Mouse (Mus musculus) intestine, postnatal 0 days (tissue): Measurements from ENCODE around the gene Defb3. TPM values are rescaled to one million over a fixed set of nuclear protein-coding genes. Genes with fewer than 3 reads are reported as not detected.
"Not testable (repeated sequence)": the region's sequence is repeated elsewhere in the genome, so short reads cannot be mapped to it uniquely, and the experiment has no call there.

Experiments
- ATAC-seq: fragments of 200-750 bp; cut with Nextera tagmentation; 2 replicates; pipeline ENCODE4 v1.8.0; 2017; ENCODE audit warnings: mild to moderate bottlenecking, moderate TSS enrichment, moderate library complexity
- H3K27ac ChIP-seq: fragments of 300-500 bp; sonication (generic); 2 replicates; pipeline ENCODE4 v1.5.1; 2014; ENCODE audit warnings: mild to moderate bottlenecking, low read depth, low read length, moderate library complexity
- H3K27me3 ChIP-seq: fragments of 300-500 bp; sonication (generic); replicated peaks from 2 replicates; pipeline ENCODE4 v1.6.1; 2014; ENCODE audit warnings: low read length, mixed read lengths; ENCODE audit not compliant: control insufficient read depth, insufficient read depth
- H3K36me3 ChIP-seq: fragments of 300-500 bp; sonication (generic); 2 replicates; pipeline ENCODE4 v1.6.1; 2014; ENCODE audit warnings: mild to moderate bottlenecking, moderate library complexity; ENCODE audit not compliant: control insufficient read depth, insufficient read depth
- H3K4me1 ChIP-seq: fragments of 300-500 bp; sonication (generic); replicated peaks from 2 replicates; pipeline ENCODE4 v1.6.1; 2014; ENCODE audit warnings: antibody characterized with exemption, low read length, mixed read lengths; ENCODE audit not compliant: control insufficient read depth, insufficient read depth
- H3K4me2 ChIP-seq: fragments of 300-500 bp; sonication (generic); replicated peaks from 2 replicates; pipeline ENCODE4 v1.6.1; 2014; ENCODE audit warnings: low read depth, mild to moderate bottlenecking, moderate library complexity
- H3K4me3 ChIP-seq: fragments of 300-500 bp; sonication (generic); 2 replicates; pipeline ENCODE4 v1.5.1; 2014; ENCODE audit warnings: low read depth, low read length
- H3K9ac ChIP-seq: fragments of 300-500 bp; sonication (generic); 2 replicates; pipeline ENCODE4 v1.6.1; 2014; ENCODE audit warnings: mild to moderate bottlenecking, low read depth, low read length
- H3K9me3 ChIP-seq: fragments of 300-500 bp; sonication (generic); 2 replicates; pipeline ENCODE4 v1.6.1; 2016; ENCODE audit warnings: mixed run types; ENCODE audit not compliant: control insufficient read depth
- CTCF ChIP-seq: sonication (generic); IDR thresholded peaks from 2 replicates; pipeline ENCODE4 v1.5.1; 2016; ENCODE audit warnings: low read depth, mild to moderate bottlenecking, control low read depth, antibody characterized with exemption, moderate library complexity
- WGBS: fragments of 180-500 bp; shearing (Covaris S2); extraction: QIAGEN DNeasy Blood & Tissue Kit; methylation state at CpG from one replicate; pipeline ENCODE4 v1.1.7; 2014; 5-methylcytosine and 5-hydroxymethylcytosine counted together
- polyA plus RNA-seq: library from polyadenylated mRNA; unstranded; fragments of >200 nt; fragmentation: Nextera tagmentation; extraction: Ambion mirVana; gene quantifications from 2 replicates; pipeline ENCODE4 v1.2.1, GENCODE M21; 2015

The Defb3 gene
- not detected in 2 replicates for polyA plus RNA-seq

GRCm38 (mm10) chr8:19293060-19293459, at the start of gene Defb3:
Gene Defb3, plus strand, starts transcription at chr8:19293360.
- H3K4me1 ChIP-seq, H3K36me3 ChIP-seq, H3K27me3 ChIP-seq, H3K9me3 ChIP-seq, H3K27ac ChIP-seq, H3K4me2 ChIP-seq, ATAC-seq, H3K4me3 ChIP-seq, H3K9ac ChIP-seq: not testable (repeated sequence)
- 34% methylated on average over 2 of the region's 2 CpGs for WGBS

GRCm38 (mm10) chr8:19247280-19247679, 45.9 kb upstream of the Defb3 start, which contains the start of gene Defb5:
Gene Defb5, plus strand, starts transcription at chr8:19247580.
- H3K4me3 ChIP-seq: no peak within 1 kb of the TSS
- H3K4me1 ChIP-seq: no peaks in the 10 kb centered on the region
- no peaks in the 10 kb centered on the region for H3K36me3 ChIP-seq
- H3K27me3 ChIP-seq: no peaks in the 10 kb centered on the region
- 88% methylated on average over 5 of the region's 5 CpGs for WGBS
- no peak within 1 kb of the TSS for H3K9ac ChIP-seq
- no peaks in the 10 kb centered on the region for H3K9me3 ChIP-seq
- H3K4me2 ChIP-seq: no peak within 1 kb of the TSS
- H3K27ac ChIP-seq: no peak within 1 kb of the TSS
- ATAC-seq: no peak
- TF ChIP-seq CTCF: no peak

GRCm38 (mm10) chr8:19258136-19258535, 35.0 kb upstream of the Defb3 start:
- Histone ChIP-seq H3K27ac (no peak overlapping the region), H3K9me3 (no peaks in the 10 kb centered on the region), H3K36me3 (no peaks in the 10 kb centered on the region), H3K4me1 (no peaks in the 10 kb centered on the region), H3K4me3 (no peak overlapping the region), H3K27me3 (no peaks in the 10 kb centered on the region), H3K4me2 (no peak overlapping the region), H3K9ac (no peak overlapping the region)
- ATAC-seq: no peak
- TF ChIP-seq CTCF: 0 out of 2 replicates have a peak, but pooled peaks have one; percentile 12

GRCm38 (mm10) chr8:19259667-19260066, 33.5 kb upstream of the Defb3 start:
- Histone ChIP-seq H3K4me1 (no peaks in the 10 kb centered on the region), H3K36me3 (no peaks in the 10 kb centered on the region), H3K4me3 (no peak overlapping the region), H3K27me3 (no peaks in the 10 kb centered on the region), H3K4me2 (no peak overlapping the region), H3K9me3 (no peaks in the 10 kb centered on the region), H3K9ac (no peak overlapping the region), H3K27ac (no peak overlapping the region)
- ATAC-seq: no peak
- TF ChIP-seq CTCF: no peak
- WGBS: 46% methylated on average over 3 of the region's 3 CpGs

GRCm38 (mm10) chr8:19298361-19298760, 5.2 kb downstream of the Defb3 start:
- ATAC-seq, H3K4me2 ChIP-seq, H3K4me1 ChIP-seq, H3K9me3 ChIP-seq, H3K4me3 ChIP-seq, H3K27ac ChIP-seq, H3K9ac ChIP-seq, H3K36me3 ChIP-seq, H3K27me3 ChIP-seq: not testable (repeated sequence)
- WGBS: 65% methylated on average over 3 of the region's 3 CpGs

- Histone ChIP-seq H3K4me3 (no peak overlapping the region), H3K9ac (no peak overlapping the region)
- WGBS: 6% methylated on average over 3 of the region's 3 CpGs
These were observed 38.7 kb downstream of the Defb3 start for GRCm38 (mm10) chr8:19331836-19332235.

More at GRCm38 (mm10) chr8:19331836-19332235, 38.7 kb downstream of the Defb3 start:
- no peak overlapping the region for H3K4me2 ChIP-seq
- peak; percentile 71 for TF ChIP-seq CTCF
- no peaks in the 10 kb centered on the region for H3K4me1 ChIP-seq
- H3K27me3 ChIP-seq: no peaks in the 10 kb centered on the region
- no peaks in the 10 kb centered on the region for H3K9me3 ChIP-seq
- H3K36me3 ChIP-seq: no peaks in the 10 kb centered on the region
- no peak overlapping the region for H3K27ac ChIP-seq
- ATAC-seq: no peak

Other genes starting within 250 kb of the Defb3 start
- not detected in 2 replicates for gene Defb39, start 228.6 kb upstream of the Defb3 start, polyA plus RNA-seq
- gene Defb12, start 178.5 kb upstream of the Defb3 start, polyA plus RNA-seq: not detected in 2 replicates
- not detected in 2 replicates for gene Defb34, start 169.6 kb upstream of the Defb3 start, polyA plus RNA-seq
- not detected in 2 replicates for gene Gm45826, start 152.6 kb upstream of the Defb3 start, polyA plus RNA-seq
- not detected in 2 replicates for gene Defb14, start 99.0 kb upstream of the Defb3 start, polyA plus RNA-seq
- gene Defb4, start 94.7 kb upstream of the Defb3 start, polyA plus RNA-seq: not detected in 2 replicates
- gene Defb6, start 67.9 kb upstream of the Defb3 start, polyA plus RNA-seq: not detected in 2 replicates
- gene Defb46, start 53.4 kb upstream of the Defb3 start, polyA plus RNA-seq: not detected in 2 replicates
- not detected in 2 replicates for gene Defb5, start 45.8 kb upstream of the Defb3 start, polyA plus RNA-seq
- gene Defb8, start 154.2 kb downstream of the Defb3 start, polyA plus RNA-seq: not detected in 2 replicates
- not detected in 2 replicates for gene Defb7, start 201.7 kb downstream of the Defb3 start, polyA plus RNA-seq